Mouse (Mus musculus) liver, adult 2 months (tissue): ENCODE measurements around the gene Arhgef11.

Experiments
- CTCF ChIP-seq: fragments of 200-500 bp; IDR thresholded peaks from 2 replicates; pipeline ENCODE4 v1.5.1; 2011; ENCODE audit warnings: low read depth, low read length, control low read depth
- POLR2A ChIP-seq: fragments of 200-500 bp; IDR thresholded peaks from 2 replicates; pipeline ENCODE4 v1.6.1; 2011; ENCODE audit warnings: low read length, control low read depth; ENCODE audit not compliant: insufficient read depth; ENCODE audit errors: extremely low read depth

DNA sequence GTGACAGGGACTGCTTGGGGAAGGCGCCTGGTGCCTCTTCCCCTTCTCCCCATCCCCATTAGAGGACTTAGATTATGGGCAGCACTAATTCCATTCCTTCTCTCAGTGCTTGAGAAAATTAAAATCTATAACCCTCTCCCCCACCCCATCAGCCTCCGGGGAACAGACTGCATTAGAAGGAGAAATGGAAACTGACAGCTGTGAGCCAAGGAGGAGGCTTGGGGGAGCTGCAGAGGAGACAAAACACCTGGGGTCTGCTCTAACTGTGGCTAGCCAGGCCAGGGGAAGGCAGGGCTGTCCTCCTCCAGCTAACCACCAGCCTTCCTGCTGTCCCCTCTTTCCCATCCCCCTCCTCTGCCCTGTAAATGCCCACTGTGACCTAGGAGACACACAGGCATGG lies 161.7 kb downstream of the Arhgef11 start:
- TF ChIP-seq POLR2A = no peak
- TF ChIP-seq CTCF = no peak
